ENCODE assay signal across 8 mouse cellular contexts in genomic region chr9:64960117-64960977, GRCm38 (mm10). TPM values are rescaled to one million over a fixed set of nuclear protein-coding genes. Genes with fewer than 3 reads are reported as not detected.
DNase-seq lines count a peak whose midpoint lies in the region; ATAC-seq and TF ChIP-seq lines count a peak whose summit lies in the region.

TSS of gene Ints14 (plus strand) at chr9:64960905.

- H3K79me2 ChIP-seq in MEL (ENCODE audit: control insufficient read depth, insufficient read depth, low read length, poor library complexity): peaks cover 12% of the 10 kb centered on the region

- peak within 1 kb of the TSS; percentile 78 to 85 for H3K4me3 ChIP-seq in MEL (ENCODE audit: control insufficient read depth in 1 of 2, insufficient read depth in 1 of 2, low read depth in 2 of 2, low read length in 2 of 2)
- peak within 1 kb of the TSS; percentile 78 for H3K4me3 ChIP-seq in cerebellum, adult 2 months (replicated peaks; ENCODE audit: insufficient read depth, low read depth, low read length)
- H3K4me3 ChIP-seq in forebrain, postnatal 0 days (ENCODE audit: low read depth, low read length): peak within 1 kb of the TSS; percentile 75
- peak within 1 kb of the TSS; percentile 79 for H3K4me3 ChIP-seq in lung, embryonic 15.5 days

- H3K4me1 ChIP-seq in MEL (ENCODE audit: control insufficient read depth in 1 of 2, insufficient read depth in 2 of 2, low read length in 2 of 2): peaks cover 0 to 17% of the 10 kb centered on the region in 2 experiments; a peak in 3 of 4 replicates
- peaks cover 4% of the 10 kb centered on the region; the same call in 1 of the 2 replicates for H3K4me1 ChIP-seq in cerebellum, adult 2 months (ENCODE audit: control insufficient read depth, insufficient read depth, low read length)
- H3K4me1 ChIP-seq in forebrain, postnatal 0 days (ENCODE audit: insufficient read depth): 0 out of 2 replicates have a peak, but pooled peaks cover 5% of the 10 kb centered on the region
- H3K4me1 ChIP-seq in lung, embryonic 15.5 days: peaks cover 14% of the 10 kb centered on the region

- peak; percentile 95 for TF ChIP-seq RAD21 in MEL (IDR thresholded peaks at IDR 0.05; ENCODE audit: low read depth, low read length)

- TF ChIP-seq POLR2A in MEL (IDR thresholded peaks at IDR 0.05; ENCODE audit: control insufficient read depth in 1 of 2, insufficient read depth in 1 of 2, low read depth in 1 of 2, low read length in 2 of 2, poor library complexity in 1 of 2): peak in 1 of 2 experiments; percentile 94; a peak in 2 of 4 replicates
- TF ChIP-seq POLR2A in cerebellum, adult 2 months (IDR thresholded peaks at IDR 0.05; ENCODE audit: borderline replicate concordance, insufficient read depth, low read length): peak; percentile 81; the same call in 1 of the 2 replicates

- ATAC-seq in forebrain, postnatal 0 days: peak; percentile 98
- ATAC-seq in lung, embryonic 15.5 days (ENCODE audit: borderline replicate concordance, extremely low read depth, low FRiP score, low TSS enrichment): peak; percentile 98

- peak; percentile 98 for DNase-seq in MEL (ENCODE audit: low read depth, low spot score)
- peak; percentile 93 to 99 for DNase-seq in cerebellum, adult 2 months
- DNase-seq in forebrain, postnatal 0 days: peak; percentile 98
- peak; percentile 99 for DNase-seq in heart, postnatal 4 days
- peak; percentile 90 to 97 for DNase-seq in layer of hippocampus, adult 8-10 months (ENCODE audit: low spot score in 2 of 2)
- DNase-seq in ovary, adult 18-20 months (ENCODE audit: low spot score): peak; percentile 86
- DNase-seq in thymus, postnatal 0 days (ENCODE audit: low spot score): peak; percentile 96

- no peaks in the 10 kb centered on the region for H3K9me3 ChIP-seq in MEL (replicated peaks; ENCODE audit: insufficient read depth, low read length)
- no peaks in the 10 kb centered on the region for H3K9me3 ChIP-seq in forebrain, postnatal 0 days (ENCODE audit: low read length)
- no peaks in the 10 kb centered on the region for H3K9me3 ChIP-seq in lung, embryonic 15.5 days

- peak within 1 kb of the TSS; percentile 60 for H3K4me2 ChIP-seq in forebrain, postnatal 0 days (ENCODE audit: low read depth)
- H3K4me2 ChIP-seq in lung, embryonic 15.5 days: peak within 1 kb of the TSS; percentile 61

- WGBS in cerebellum, adult 2 months: 8% methylated on average over 29 of the region's 29 CpGs
- WGBS in forebrain, postnatal 0 days: 6% methylated on average over 29 of the region's 29 CpGs
- 4% methylated on average over 29 of the region's 29 CpGs for WGBS in lung, embryonic 15.5 days

- H3K36me3 ChIP-seq in MEL (ENCODE audit: control insufficient read depth in 1 of 2, insufficient read depth in 2 of 2, low read length in 2 of 2): peaks cover 7 to 14% of the 10 kb centered on the region in 2 experiments; a peak in 3 of 4 replicates
- H3K36me3 ChIP-seq in forebrain, postnatal 0 days (ENCODE audit: insufficient read depth): peaks cover 12% of the 10 kb centered on the region
- H3K36me3 ChIP-seq in lung, embryonic 15.5 days: peaks cover 19% of the 10 kb centered on the region

- TF ChIP-seq EP300 in MEL (IDR thresholded peaks at IDR 0.05; ENCODE audit: low read depth in 1 of 2, low read length in 2 of 2): peak in 1 of 2 experiments; percentile 37; a peak in 2 of 4 replicates

- H3K9ac ChIP-seq in MEL (ENCODE audit: control insufficient read depth, low read depth, low read length, poor library complexity, severe bottlenecking): peak within 1 kb of the TSS; percentile 90
- H3K9ac ChIP-seq in forebrain, postnatal 0 days: peak within 1 kb of the TSS; percentile 80
- H3K9ac ChIP-seq in lung, embryonic 15.5 days: peak within 1 kb of the TSS; percentile 85

- peak within 1 kb of the TSS; percentile 77 for H3K27ac ChIP-seq in MEL (ENCODE audit: control insufficient read depth, low read depth, low read length)
- peak within 1 kb of the TSS; percentile 72 for H3K27ac ChIP-seq in cerebellum, adult 2 months (ENCODE audit: insufficient read depth, low read length)
- H3K27ac ChIP-seq in forebrain, postnatal 0 days (ENCODE audit: low read depth, low read length): peak within 1 kb of the TSS; percentile 78
- H3K27ac ChIP-seq in lung, embryonic 15.5 days: peak within 1 kb of the TSS; percentile 91

- H3K27me3 ChIP-seq in MEL (ENCODE audit: control insufficient read depth in 1 of 2, insufficient read depth in 2 of 2, low read length in 2 of 2): no peaks in the 10 kb centered on the region
- no peaks in the 10 kb centered on the region for H3K27me3 ChIP-seq in cerebellum, adult 2 months (ENCODE audit: control insufficient read depth, insufficient read depth, low read length)
- no peaks in the 10 kb centered on the region for H3K27me3 ChIP-seq in forebrain, postnatal 0 days (ENCODE audit: insufficient read depth, low read length)
- H3K27me3 ChIP-seq in lung, embryonic 15.5 days: no peaks in the 10 kb centered on the region

- TF ChIP-seq CTCF in MEL (IDR thresholded peaks at IDR 0.05 in 2 of 3, conservative IDR thresholded peaks at IDR 0.05 in 1 of 3; ENCODE audit: control insufficient read depth in 1 of 3, insufficient read depth in 1 of 3, low read depth in 2 of 3, low read length in 3 of 3, poor library complexity in 1 of 3, severe bottlenecking in 1 of 3): peak; percentile 67 to 97 (median 91)
- peak; percentile 82 for TF ChIP-seq CTCF in cerebellum, adult 2 months (IDR thresholded peaks at IDR 0.05; ENCODE audit: borderline replicate concordance, insufficient read depth, low read depth, low read length)
- peak; percentile 87 for TF ChIP-seq CTCF in forebrain, postnatal 0 days (IDR thresholded peaks at IDR 0.05; ENCODE audit: low read depth)

TF ChIP-seq in MEL, 35 proteins besides CTCF, POLR2A, EP300 and RAD21 (continues in another document):
- TF ChIP-seq MAZ (IDR thresholded peaks at IDR 0.05; ENCODE audit: low read depth, low read length) (peak; percentile 87), ETS1 (IDR thresholded peaks at IDR 0.05; ENCODE audit: low read depth, low read length) (peak; percentile 45; the same call in 1 of the 2 replicates), GATA1 (IDR thresholded peaks at IDR 0.05; ENCODE audit: low read depth, low read length) (no peak), UBTF (IDR thresholded peaks at IDR 0.05; ENCODE audit: borderline replicate concordance, insufficient read depth, low read depth, low read length) (peak; percentile 73; the same call in 1 of the 2 replicates), SMC3 (IDR thresholded peaks at IDR 0.05; ENCODE audit: low read depth, low read length) (peak; percentile 77), ELF1 (IDR thresholded peaks at IDR 0.05; ENCODE audit: low read depth, low read length) (peak; percentile 88), ZNF384 (IDR thresholded peaks at IDR 0.05; ENCODE audit: low read depth, low read length) (peak; percentile 47; the same call in 1 of the 2 replicates), SIN3A (IDR thresholded peaks at IDR 0.05; ENCODE audit: low read length) (peak; percentile 87), HCFC1 (IDR thresholded peaks at IDR 0.05; ENCODE audit: low read depth, low read length) (peak; percentile 92), ZMIZ1 (IDR thresholded peaks at IDR 0.05; ENCODE audit: low read depth, low read length) (no peak; the same call in 1 of the 2 replicates), MYB (IDR thresholded peaks at IDR 0.05; ENCODE audit: low read depth, low read length) (no peak), NELFE (IDR thresholded peaks at IDR 0.05; ENCODE audit: low read depth, low read length) (peak; percentile 92), RCOR1 (IDR thresholded peaks at IDR 0.05; ENCODE audit: low read depth, low read length) (peak; percentile 30; the same call in 1 of the 2 replicates), MXI1 (IDR thresholded peaks at IDR 0.05; ENCODE audit: low read depth, low read length) (peak; percentile 90), CHD1 (IDR thresholded peaks at IDR 0.05; ENCODE audit: low read depth, low read length) (no peak), JUND (IDR thresholded peaks at IDR 0.05; ENCODE audit: low read depth, low read length) (no peak), E2F4 (IDR thresholded peaks at IDR 0.05; ENCODE audit: borderline replicate concordance, low read depth, low read length) (no peak), POLR2AphosphoS2 (IDR thresholded peaks at IDR 0.05; ENCODE audit: low read length) (peak; percentile 87; the same call in 1 of the 2 replicates), MEF2A (IDR thresholded peaks at IDR 0.05; ENCODE audit: extremely low read depth, insufficient replicate concordance, low read depth, low read length, poor library complexity, severe bottlenecking) (0 out of 2 replicates have a peak, but pooled peaks have one; percentile 36), ZC3H11A (IDR thresholded peaks at IDR 0.05; ENCODE audit: low read depth, low read length) (peak; percentile 73), TCF12 (IDR thresholded peaks at IDR 0.05; ENCODE audit: low read depth, low read length) (peak; percentile 90), NRF1 (IDR thresholded peaks at IDR 0.05; ENCODE audit: insufficient read depth, low read depth, low read length, poor library complexity, severe bottlenecking) (0 out of 2 replicates have a peak, but pooled peaks have one; percentile 34), CHD2 (IDR thresholded peaks at IDR 0.05; ENCODE audit: low read length) (no peak), MAFK (IDR thresholded peaks at IDR 0.05; ENCODE audit: borderline replicate concordance, low read depth, low read length) (no peak), BHLHE40 (IDR thresholded peaks at IDR 0.05; ENCODE audit: borderline replicate concordance, low read depth, low read length) (peak; percentile 55), USF1 (IDR thresholded peaks at IDR 0.05; ENCODE audit: low read depth, low read length) (0 out of 2 replicates have a peak, but pooled peaks have one; percentile 48), ZKSCAN1 (IDR thresholded peaks at IDR 0.05; ENCODE audit: low read depth, low read length) (no peak), KAT2A (conservative IDR thresholded peaks at IDR 0.05; ENCODE audit: low read depth, low read length) (peak; percentile 62; the same call in 1 of the 2 replicates)

RNA-seq across cellular contexts. Expression of gene Ints14, which starts in this region (rescaled TPM):
- 35.9 and 37.9 TPM in 2 replicates for total RNA-seq in MEL (2012; rRNA removed)
- 10 to 100 TPM in 1 of 2 experiments, not detected in 1; 54.1 TPM for polyA plus RNA-seq in MEL (2012; ENCODE audit: insufficient read depth in 1 of 2, insufficient read length in 2 of 2, low read depth in 1 of 2, low replicate concordance in 2 of 2, missing spikeins in 1 of 2)
- 24.1 and 26.4 TPM in 2 replicates for polyA plus RNA-seq in cerebellum, adult 2 months (2012; rRNA removed)
- 33.9 and 37.5 TPM in 2 replicates for total RNA-seq in forebrain, postnatal 0 days (2014; rRNA removed)
- 33.4 and 34.6 TPM in 2 replicates for polyA plus RNA-seq in forebrain, postnatal 0 days (2015; fragmentation: Nextera tagmentation; extraction: Ambion mirVana)
- 10 to 100 TPM; 28.0 to 28.2 TPM for total RNA-seq in heart, postnatal 4 days (2021)
- total RNA-seq in layer of hippocampus, adult 8-10 months (2022): 10 to 100 TPM; 19.3 to 22.6 (median 20.1) TPM
- 53.8 and 57.0 TPM in 2 replicates for polyA plus RNA-seq in lung, embryonic 15.5 days (2015; fragmentation: Nextera tagmentation; extraction: Ambion mirVana)
- polyA plus RNA-seq in thymus, postnatal 0 days (2015; fragmentation: Nextera tagmentation; extraction: Ambion mirVana): 50.9 and 54.2 TPM in 2 replicates

Comparison
In these comparisons a context has a peak if more than half of its experiments do, and no peak if none do; other contexts are left out.
1. Peak in every context shown above with its lines: DNase-seq, ATAC-seq, H3K4me3 ChIP-seq and H3K27ac ChIP-seq.